Mouse (Mus musculus) brain, embryonic 14.5 days (tissue): ENCODE measurements around the gene Prkar1b.

ENCODE experiments used
- CTCF ChIP-seq: fragments of 200-500 bp; IDR thresholded peaks from 2 replicates; pipeline ENCODE4 v1.5.1; 2012; ENCODE audit warnings: inconsistent platforms, mild to moderate bottlenecking, moderate library complexity, borderline replicate concordance; ENCODE audit not compliant: insufficient read depth, insufficient read length; ENCODE audit errors: extremely low read depth
- POLR2A ChIP-seq: fragments of 200-500 bp; IDR thresholded peaks from 2 replicates; pipeline ENCODE4 v1.6.1; 2012; ENCODE audit warnings: mild to moderate bottlenecking, inconsistent platforms, borderline replicate concordance; ENCODE audit not compliant: poor library complexity, insufficient read depth, insufficient read length, severe bottlenecking; ENCODE audit errors: extremely low read depth

DNA sequence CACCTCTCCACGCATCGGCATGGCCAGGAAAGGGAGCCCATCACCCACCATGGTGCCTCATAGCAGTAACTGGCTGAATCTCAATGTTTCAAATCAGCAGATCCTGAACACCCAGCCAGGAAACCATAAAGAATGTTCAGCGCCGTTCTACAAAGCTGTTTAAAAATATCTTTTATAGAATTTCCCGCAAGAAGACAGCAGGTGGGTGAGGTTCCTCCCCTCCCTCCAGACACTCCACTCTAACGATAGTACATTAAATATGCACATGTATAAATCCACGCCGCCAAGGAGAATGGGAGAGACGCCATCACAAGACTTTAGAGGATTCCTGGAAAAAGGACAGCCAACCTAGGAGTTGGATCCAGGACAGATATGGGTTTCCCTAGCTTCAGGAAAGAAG, 37.8 kb downstream of the Prkar1b start:
- TF ChIP-seq POLR2A = no peak
- no peak for TF ChIP-seq CTCF
